Mouse (Mus musculus): Measurements from ENCODE around the gene Cox11.

Cox11 gene

DNA sequence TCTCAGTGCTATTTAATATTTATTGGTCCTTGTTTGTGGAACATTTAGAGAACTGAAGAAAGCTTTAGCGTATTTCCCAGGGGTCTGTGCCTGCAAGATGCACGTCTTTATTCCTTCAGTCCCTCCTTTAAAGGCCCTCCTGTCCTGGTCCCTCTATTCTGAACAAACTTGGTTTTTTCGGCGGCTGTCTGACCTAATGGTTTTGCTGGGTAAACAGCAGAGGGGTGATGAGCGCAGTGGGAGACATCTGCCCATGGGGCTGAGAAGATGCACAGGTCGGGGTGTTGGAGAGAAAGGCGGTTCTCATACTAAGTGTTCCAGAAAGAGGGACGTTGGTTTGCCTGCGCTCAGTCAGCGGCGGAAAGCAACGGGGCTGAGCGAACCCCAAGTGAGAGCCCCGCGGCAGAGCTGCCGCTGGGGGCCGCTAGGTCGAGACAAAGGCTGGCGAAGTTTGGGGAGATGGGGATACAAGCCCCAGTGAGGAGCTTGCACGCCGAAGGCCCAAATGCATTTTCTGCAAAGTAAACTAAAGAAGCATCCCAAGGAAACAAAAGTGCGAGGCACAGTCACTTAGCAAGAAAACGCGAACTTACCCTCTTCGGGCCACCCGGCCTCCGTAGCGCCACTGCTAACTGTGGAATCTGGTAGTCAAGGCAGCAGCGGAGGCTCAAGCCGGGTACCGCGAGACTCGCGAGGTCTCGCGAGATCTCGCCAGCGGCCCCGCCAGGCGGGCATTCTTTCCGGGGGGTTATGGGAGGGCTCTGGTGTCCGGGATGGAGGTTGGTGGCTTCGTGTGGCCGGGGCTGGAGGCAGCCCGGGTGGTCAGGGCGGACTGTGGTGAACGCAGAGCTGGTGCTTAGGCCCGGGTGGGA, at the start of gene Cox11, which contains the start of gene Stxbp4:
Gene Cox11 (plus strand): TSS at position 734 of the 872 bp plus-strand sequence.
Gene Stxbp4 (minus strand): TSS at position 645 of the 872 bp plus-strand sequence.
- peak; percentile 91 for DNase-seq (ENCODE audit: low read depth, low spot score)

DNA sequence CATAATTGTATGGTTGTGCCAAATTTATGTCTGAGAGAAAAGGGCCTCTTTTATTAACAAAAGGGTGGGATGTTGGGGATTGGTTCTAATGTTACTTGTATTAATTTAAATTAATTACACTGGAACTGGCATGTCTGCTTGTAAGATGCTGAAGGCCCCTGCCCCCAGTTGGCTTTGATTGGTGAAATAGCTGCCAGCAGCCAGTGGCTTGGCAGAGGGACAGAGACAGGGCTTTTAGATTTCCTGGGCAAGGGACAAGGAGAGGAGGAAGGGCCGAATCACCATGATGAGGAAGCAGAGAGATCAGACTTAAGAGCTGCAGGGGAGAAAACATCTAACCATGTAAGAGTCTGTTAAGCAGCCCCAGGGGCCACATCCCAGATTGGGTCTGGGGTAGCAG, 47.0 kb upstream of the Cox11 start:
- DNase-seq (ENCODE audit: low read depth, low spot score), result no peak

GRCm38 (mm10) chr11:90595826-90596225, 42.1 kb upstream of the Cox11 start:
- DNase-seq (ENCODE audit: low read depth, low spot score), result no peak

GRCm38 (mm10) chr11:90603066-90603465, 34.9 kb upstream of the Cox11 start:
- DNase-seq (ENCODE audit: low read depth, low spot score), result no peak

DNA sequence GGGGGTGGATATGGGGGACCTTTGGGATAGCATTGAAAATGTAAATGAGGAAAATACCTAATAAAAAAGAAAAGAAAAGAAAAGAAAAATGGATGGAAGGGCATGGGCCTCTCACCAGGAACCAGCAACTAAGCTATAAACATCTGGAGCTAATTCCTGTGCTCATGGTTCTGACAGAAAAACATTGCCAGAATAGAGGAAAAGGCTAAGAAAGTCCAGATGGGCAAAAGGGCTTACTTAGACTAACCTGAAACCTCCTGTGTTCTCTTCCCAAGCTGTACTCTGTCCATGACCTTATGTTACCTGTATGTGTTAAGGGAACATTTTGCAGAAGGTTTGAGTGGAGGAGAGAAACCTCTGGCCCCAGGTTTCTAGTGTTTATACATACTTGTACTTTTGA, 25.9 kb upstream of the Cox11 start:
- DNase-seq (ENCODE audit: low read depth, low spot score), result no peak

DNA sequence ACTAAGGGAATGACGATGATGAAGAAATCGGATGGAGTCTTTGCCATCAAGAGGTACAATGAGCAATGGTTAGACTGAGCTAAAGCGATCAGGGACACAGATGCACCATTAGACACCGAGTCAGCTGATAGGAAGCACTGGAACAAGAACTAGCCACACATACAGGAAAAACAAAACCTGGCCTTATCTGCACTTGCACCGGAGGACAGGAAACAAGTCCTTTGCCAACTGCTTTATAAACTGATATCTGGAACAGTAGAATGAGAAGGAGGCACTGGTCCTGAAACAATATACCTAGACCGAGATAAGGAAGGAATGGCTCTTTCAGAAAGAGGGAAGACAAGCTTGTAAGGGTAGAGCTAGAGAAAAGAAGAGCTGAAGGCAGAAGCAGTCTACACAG, 23.2 kb upstream of the Cox11 start:
- DNase-seq (ENCODE audit: low read depth, low spot score), result no peak

DNA sequence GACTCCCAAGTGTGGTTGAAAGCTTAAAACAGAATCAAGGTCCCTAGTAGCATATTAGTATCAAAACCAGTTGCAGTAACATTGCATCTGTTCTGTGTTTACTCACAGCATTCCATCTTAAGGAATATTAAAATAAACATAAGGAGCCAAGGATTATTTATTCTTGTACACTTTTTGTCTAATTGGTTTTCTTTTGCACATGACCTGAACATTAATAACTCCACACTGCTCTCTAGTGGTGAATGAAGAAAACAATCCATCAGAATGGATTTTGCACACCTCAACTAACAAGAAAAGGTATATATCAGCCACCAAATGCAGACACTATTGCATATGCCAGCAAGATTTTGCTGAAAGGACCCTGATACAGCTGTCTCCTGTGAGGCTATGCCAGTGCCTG, 21.5 kb upstream of the Cox11 start:
- peak; percentile 61 for DNase-seq (ENCODE audit: low read depth, low spot score)

DNA sequence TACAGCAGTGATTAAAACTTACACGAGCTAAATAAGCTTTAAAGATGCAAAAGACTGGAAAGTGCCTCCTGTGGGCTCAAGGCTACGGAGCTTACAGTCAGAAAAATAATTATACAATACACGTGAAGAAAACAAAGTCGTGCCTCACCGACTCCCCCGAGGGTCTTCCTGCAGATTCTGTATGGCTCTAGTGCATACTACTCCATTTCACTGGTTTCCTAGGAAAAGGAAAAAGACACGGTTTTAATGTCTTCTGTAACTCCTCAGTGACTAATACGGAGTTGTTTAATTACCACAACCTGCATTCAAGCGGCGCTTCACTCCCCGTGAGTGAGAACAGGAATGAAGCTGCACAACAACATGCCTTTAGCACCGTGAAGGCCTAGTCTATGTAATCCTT, 15.9 kb upstream of the Cox11 start:
- DNase-seq (ENCODE audit: low read depth, low spot score), result no peak

DNA sequence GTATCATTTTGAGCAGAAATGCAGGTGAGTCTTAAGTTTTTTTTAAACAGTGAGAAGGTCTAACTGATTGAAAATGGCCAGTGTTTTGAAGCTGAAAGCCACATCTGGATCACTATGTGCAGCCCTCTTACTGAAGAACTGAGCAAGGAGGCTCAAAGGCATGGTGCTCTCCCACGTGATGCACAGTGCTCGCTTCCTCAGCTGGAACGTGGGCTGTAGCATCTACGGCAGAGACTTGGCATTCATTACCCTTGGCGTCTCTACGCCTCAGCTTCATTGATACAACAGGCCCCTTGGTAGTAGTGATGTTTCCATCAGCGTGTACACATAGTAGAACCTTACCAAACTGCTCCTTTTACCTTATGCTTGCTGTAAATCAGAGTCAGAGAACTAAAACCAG, 15.5 kb upstream of the Cox11 start:
- DNase-seq (ENCODE audit: low read depth, low spot score), result no peak

DNA sequence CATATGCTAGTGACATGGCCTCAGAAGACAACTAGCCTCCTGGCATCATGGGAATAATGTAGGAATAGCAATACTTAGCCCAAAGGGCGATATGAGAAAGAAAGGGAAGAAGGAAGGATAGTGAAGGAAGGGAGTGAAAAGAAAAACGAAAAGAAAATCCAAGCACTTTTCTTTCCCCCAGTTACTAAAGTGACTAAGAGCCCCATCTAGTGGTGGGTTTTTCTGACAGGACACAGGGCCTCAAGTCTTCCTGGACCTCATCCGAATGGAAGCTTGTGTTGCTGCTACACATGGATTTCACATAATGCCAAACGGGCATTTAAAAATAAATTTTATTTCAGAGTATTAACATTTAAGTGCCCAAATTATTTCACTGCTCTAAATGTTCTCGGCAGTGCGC, 14.5 kb upstream of the Cox11 start:
- DNase-seq (ENCODE audit: low read depth, low spot score), result peak; percentile 77

DNA sequence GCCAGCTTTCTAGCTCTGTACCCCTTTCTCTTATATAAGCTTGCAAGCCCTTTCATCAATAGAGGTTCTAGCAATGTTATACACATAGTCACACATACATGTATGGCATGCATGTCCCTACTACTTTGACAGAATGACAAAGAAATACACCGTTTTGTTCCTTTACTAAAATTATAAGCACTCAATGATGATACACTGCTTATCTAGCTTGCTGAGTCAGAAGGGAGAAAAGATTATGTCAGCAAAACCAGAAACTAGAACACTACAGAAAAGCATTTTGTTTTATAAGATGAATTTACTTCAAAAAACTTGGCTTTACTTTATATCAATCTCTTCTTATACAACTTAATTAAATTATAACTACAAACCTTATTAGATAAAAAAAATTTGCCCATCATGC, 12.8 kb upstream of the Cox11 start:
- no peak for DNase-seq (ENCODE audit: low read depth, low spot score)

GRCm38 (mm10) chr11:90627751-90628150, 10.2 kb upstream of the Cox11 start:
- no peak for DNase-seq (ENCODE audit: low read depth, low spot score)

GRCm38 (mm10) chr11:90632480-90632879, 5.5 kb upstream of the Cox11 start:
- DNase-seq (ENCODE audit: low read depth, low spot score), result no peak

GRCm38 (mm10) chr11:90634661-90635060, 3.3 kb upstream of the Cox11 start:
- no peak for DNase-seq (ENCODE audit: low read depth, low spot score)

DNA sequence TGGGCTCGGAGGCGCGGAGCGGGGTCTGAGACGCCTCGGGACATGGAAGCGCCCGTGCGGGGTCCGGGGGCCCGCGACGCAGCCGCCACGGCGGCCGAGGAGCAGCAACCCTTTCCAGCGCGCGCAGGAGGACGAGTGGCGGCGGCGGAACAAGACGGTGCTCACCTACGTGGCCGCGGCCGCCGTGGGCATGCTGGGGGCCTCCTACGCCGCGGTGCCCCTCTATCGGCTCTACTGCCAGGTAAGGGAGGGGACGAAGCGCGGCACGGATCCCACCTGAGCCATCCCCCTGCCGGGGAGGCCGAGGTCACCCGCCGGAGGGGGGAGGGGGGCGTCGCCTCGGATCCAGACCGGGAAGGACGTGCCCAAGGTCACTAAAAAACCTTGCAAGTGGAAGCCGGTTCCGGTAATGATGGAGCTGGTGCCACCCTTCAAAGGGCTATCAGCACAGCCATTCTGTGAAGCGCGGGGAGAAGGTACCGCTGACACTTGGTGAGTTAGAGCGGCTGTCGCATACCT, 398 bp downstream of the Cox11 start:
- peak; percentile 43 for DNase-seq (ENCODE audit: low read depth, low spot score)

DNA sequence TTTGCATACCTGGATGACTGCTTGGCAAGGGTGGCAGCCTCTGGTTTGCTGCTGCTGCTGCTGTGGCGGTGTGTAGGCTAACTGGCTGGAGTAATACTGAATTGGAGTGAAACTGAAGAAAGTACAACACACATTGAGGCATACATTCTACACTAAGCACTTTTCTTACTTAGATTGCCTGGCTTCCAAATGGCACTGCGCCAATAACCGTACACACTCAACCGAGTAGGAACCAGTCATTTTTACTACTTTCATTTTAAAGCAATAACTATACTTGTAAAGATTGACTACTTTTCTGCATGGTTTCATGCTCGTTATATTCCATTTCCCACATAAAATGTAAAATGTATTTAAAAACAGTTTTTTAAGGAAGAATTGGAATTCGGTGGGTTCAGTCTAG, 11.8 kb downstream of the Cox11 start:
- DNase-seq (ENCODE audit: low read depth, low spot score), result peak; percentile 37

- DNase-seq (ENCODE audit: low read depth, low spot score), result peak; percentile 62
These were observed 12.4 kb downstream of the Cox11 start for GRCm38 (mm10) chr11:90650231-90650885.

GRCm38 (mm10) chr11:90652603-90653002, 14.6 kb downstream of the Cox11 start:
- DNase-seq (ENCODE audit: low read depth, low spot score), result no peak

GRCm38 (mm10) chr11:90657527-90657926, 19.6 kb downstream of the Cox11 start:
- no peak for DNase-seq (ENCODE audit: low read depth, low spot score)

DNA sequence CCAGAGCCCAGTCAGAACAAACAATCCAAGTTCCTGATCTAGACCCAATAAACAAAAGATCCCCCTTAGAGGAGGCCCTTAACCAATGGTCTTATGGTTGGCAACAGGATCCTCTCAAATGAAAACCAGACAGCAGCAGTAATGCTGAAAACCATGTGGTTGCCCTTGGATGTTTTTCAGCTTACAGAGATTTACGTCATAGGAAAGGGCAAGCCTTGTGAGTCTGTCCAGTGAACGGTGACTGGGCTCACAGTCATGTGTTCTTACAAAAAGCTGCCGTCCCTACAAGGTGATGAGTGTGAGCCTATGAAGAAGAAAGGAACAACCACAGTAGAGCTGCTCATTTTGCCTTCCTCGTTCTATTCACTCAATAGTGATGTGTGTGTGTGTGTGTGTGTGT, 22.7 kb downstream of the Cox11 start:
- peak; percentile 73 for DNase-seq (ENCODE audit: low read depth, low spot score)

GRCm38 (mm10) chr11:90663052-90663451, 25.1 kb downstream of the Cox11 start:
- no peak for DNase-seq (ENCODE audit: low read depth, low spot score)

- DNase-seq (ENCODE audit: low read depth, low spot score), result no peak
These were observed 25.8 kb downstream of the Cox11 start for GRCm38 (mm10) chr11:90663618-90664297.
